Mouse (Mus musculus): Measurements from ENCODE around the gene Mfap5. TPM values are rescaled to one million over a fixed set of nuclear protein-coding genes. Genes with fewer than 3 reads are reported as not detected.

Gene Mfap5
- polyA plus RNA-seq (2015; fragmentation: Nextera tagmentation; extraction: Ambion mirVana): 287 and 449 TPM in 2 replicates

DNA sequence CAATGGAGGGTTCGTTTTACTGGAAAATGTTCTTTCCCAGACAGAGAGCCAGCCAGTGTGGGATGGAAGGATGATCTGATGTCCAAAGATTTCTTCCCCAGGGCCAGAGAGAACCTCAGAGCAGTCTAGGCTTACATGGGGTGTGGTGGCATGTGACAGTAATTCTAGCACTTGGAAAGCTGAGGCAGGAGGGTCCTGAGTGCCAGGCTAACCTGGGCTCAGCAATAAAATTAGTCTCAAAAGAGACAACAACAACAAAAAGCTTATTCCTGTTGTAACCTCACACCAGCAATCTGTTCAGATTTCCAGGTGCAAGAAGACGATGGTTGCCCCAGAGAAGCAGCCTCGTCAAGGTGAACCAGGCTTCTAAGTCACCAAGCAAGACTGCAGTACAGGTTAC lies at the start of gene Mfap5:
TSS of gene Mfap5 (plus strand) at position 301 of the 400 bp plus-strand sequence.

GRCm38 (mm10) chr6:122498661-122499060 lies 7.0 kb upstream of the Mfap5 start, which contains the start of gene Rimklb:
Gene Rimklb (minus strand): TSS chr6:122498761.

DNA sequence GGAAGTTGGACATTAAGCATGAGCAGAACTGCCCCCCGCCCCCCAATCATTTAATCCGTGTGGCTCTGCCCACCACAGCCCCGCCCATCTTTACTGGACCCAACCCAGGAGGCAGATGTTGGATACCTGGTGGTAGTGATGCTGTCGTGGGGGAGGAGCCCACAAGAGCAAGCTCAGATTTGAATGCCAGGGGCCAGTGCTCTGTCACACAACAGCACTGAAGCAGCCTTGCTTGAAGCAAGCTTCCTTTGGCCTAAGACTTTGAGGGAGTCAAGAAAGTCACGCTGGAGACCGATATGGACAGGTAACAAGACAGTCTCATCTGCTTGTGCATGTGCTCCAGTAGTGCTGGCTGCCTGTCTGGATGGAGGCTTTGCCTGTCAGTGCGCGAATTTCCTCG lies 48.0 kb downstream of the Mfap5 start, which contains the start of gene Aicda:
TSS of gene Aicda (plus strand) at position 196 of the 400 bp plus-strand sequence.

Other genes with a start within 250 kb of the Mfap5 start
- gene Klrg1, start 223.0 kb upstream of the Mfap5 start, polyA plus RNA-seq (2015; fragmentation: Nextera tagmentation; extraction: Ambion mirVana): 0.40 TPM in 1 of 2 replicates, not detected in the other
- gene M6pr, start 197.1 kb upstream of the Mfap5 start, polyA plus RNA-seq (2015; fragmentation: Nextera tagmentation; extraction: Ambion mirVana): 92.6 and 138 TPM in 2 replicates
- gene Phc1, start 165.3 kb upstream of the Mfap5 start, polyA plus RNA-seq (2015; fragmentation: Nextera tagmentation; extraction: Ambion mirVana): 7.1 and 8.4 TPM in 2 replicates
- 2.1 and 2.8 TPM in 2 replicates for gene Rimklb, start 7.1 kb upstream of the Mfap5 start, polyA plus RNA-seq (2015; fragmentation: Nextera tagmentation; extraction: Ambion mirVana)
- gene Aicda, start 48.0 kb downstream of the Mfap5 start, polyA plus RNA-seq (2015; fragmentation: Nextera tagmentation; extraction: Ambion mirVana): not detected in 2 replicates
- gene Apobec1, start 96.6 kb downstream of the Mfap5 start, polyA plus RNA-seq (2015; fragmentation: Nextera tagmentation; extraction: Ambion mirVana): 6.3 and 9.7 TPM in 2 replicates
- 0.69 TPM in 1 of 2 replicates, not detected in the other for gene Gdf3, start 104.2 kb downstream of the Mfap5 start, polyA plus RNA-seq (2015; fragmentation: Nextera tagmentation; extraction: Ambion mirVana)
- gene Dppa3, start 120.6 kb downstream of the Mfap5 start, polyA plus RNA-seq (2015; fragmentation: Nextera tagmentation; extraction: Ambion mirVana): 0.41 and 0.44 TPM in 2 replicates
- 0.08 and 0.25 TPM in 2 replicates for gene Nanog, start 201.6 kb downstream of the Mfap5 start, polyA plus RNA-seq (2015; fragmentation: Nextera tagmentation; extraction: Ambion mirVana)